Mouse (Mus musculus): Measurements from ENCODE around the gene 4933412E24Rik. TPM values are rescaled to one million over a fixed set of nuclear protein-coding genes. Genes with fewer than 3 reads are reported as not detected.

The 4933412E24Rik gene
- not detected for total RNA-seq (2021)
- long read RNA-seq = 0 reads

- DNase-seq (ENCODE audit: low spot score in 2 of 2) = no peak
These were observed at the start of gene 4933412E24Rik for GRCm38 (mm10) chr15:60016513-60016912. 4933412E24Rik (minus strand) TSS chr15:60016613.

GRCm38 (mm10) chr15:60030728-60031127, 14.3 kb upstream of the 4933412E24Rik start:
- no peak for DNase-seq (ENCODE audit: low spot score in 2 of 2)

GRCm38 (mm10) chr15:60021256-60021655, 4.8 kb upstream of the 4933412E24Rik start:
- peak; percentile 30 to 74 for DNase-seq (ENCODE audit: low spot score in 2 of 2)

- DNase-seq (ENCODE audit: low spot score in 2 of 2) = peak in 1 of 2 experiments; percentile 62
These were observed 6.2 kb downstream of the 4933412E24Rik start for GRCm38 (mm10) chr15:60010199-60010598.

- DNase-seq (ENCODE audit: low spot score in 2 of 2) = no peak
These were observed 6.8 kb downstream of the 4933412E24Rik start for GRCm38 (mm10) chr15:60009610-60010009.

- no peak for DNase-seq (ENCODE audit: low spot score in 2 of 2)
These were observed 32.6 kb downstream of the 4933412E24Rik start for GRCm38 (mm10) chr15:59983777-59984176.

- no peak for DNase-seq (ENCODE audit: low spot score in 2 of 2)
These were observed 41.1 kb downstream of the 4933412E24Rik start for GRCm38 (mm10) chr15:59975310-59975709.

- DNase-seq (ENCODE audit: low spot score in 2 of 2) = no peak
These were observed 41.8 kb downstream of the 4933412E24Rik start for GRCm38 (mm10) chr15:59974584-59974983.

GRCm38 (mm10) chr15:59973651-59974519, 42.5 kb downstream of the 4933412E24Rik start:
- no peak for DNase-seq (ENCODE audit: low spot score in 2 of 2)

All from layer of hippocampus, adult 18-20 months (tissue).